Mouse (Mus musculus) layer of hippocampus, postnatal 10 days (tissue): Measurements from ENCODE around the gene Pank1. TPM values are rescaled to one million over a fixed set of nuclear protein-coding genes. Genes with fewer than 3 reads are reported as not detected.

Experiments used
- DNase-seq, 2 experiments: peaks; one replicate each; pipeline ENCODE4 v3.0.0; 2021; ENCODE audit warnings: low spot score in 2 of 2
- total RNA-seq, 2 experiments: library from RNA; stranded (reverse); gene quantifications; 2 replicates each; pipeline ENCODE4 v1.2.3; 2021

The Pank1 gene
- total RNA-seq, 2 experiments from 2014 or later, result 18.4 to 18.7 TPM

- no peak for DNase-seq
Measured at GRCm38 (mm10) chr19:34881160-34881559, 1.9 kb upstream of the Pank1 start.

GRCm38 (mm10) chr19:34879624-34880023, 369 bp upstream of the Pank1 start:
- peak in 1 of 2 experiments; percentile 15 for DNase-seq

GRCm38 (mm10) chr19:34877898-34878602, 1.2 kb downstream of the Pank1 start:
- peak; percentile 79 to 84 for DNase-seq

GRCm38 (mm10) chr19:34876676-34877075, 2.6 kb downstream of the Pank1 start:
- no peak for DNase-seq

DNA sequence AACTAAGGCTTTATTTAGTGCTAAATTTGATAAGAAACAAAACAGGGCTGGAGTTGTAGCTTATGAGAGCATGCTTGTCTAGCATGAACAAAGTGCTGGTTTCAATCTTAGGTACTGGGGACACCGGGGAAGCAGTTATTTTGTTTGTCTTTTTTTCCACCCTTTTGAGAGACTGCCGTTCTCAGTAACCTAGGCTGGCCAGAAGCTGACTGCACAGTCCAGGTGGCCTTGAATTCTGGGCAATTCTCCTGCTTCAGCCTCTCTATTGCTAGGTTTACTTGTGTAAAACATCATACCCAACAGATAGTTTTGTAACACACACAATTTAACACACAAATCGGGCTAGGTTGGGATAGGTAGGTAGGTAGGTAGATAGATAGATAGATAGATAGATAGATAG, 9.9 kb downstream of the Pank1 start:
- no peak for DNase-seq

DNA sequence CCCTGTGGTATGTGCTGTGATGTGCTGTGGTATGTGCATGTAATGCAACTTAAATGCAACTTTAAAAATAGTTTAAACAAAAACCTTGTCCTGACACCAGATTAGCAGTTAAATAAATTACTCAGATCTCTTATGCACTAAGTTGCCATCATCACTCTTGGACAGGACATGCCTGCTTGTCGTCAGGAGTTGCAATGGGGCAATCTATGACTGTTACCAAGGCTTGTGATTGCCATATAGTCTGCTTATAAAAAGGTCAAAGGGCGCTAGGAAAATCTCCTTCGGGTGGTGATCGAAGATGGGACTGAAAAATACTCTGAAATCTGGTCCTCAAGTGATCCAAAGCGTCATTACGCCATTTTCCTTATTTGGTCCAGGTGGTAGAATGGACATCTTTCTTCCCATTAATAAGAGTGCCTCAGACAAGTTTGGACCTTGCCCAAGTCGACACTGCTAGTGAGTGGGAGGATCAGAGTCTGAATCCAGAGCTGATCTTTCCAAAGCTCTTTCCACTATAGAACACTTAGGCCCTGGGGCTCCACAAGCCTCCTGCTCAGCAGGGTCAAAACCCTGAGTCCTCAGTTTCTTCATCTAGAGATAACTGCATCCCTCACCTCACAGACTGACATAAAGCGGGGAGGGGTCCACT, 11.0 kb downstream of the Pank1 start:
- DNase-seq, result no peak

DNA sequence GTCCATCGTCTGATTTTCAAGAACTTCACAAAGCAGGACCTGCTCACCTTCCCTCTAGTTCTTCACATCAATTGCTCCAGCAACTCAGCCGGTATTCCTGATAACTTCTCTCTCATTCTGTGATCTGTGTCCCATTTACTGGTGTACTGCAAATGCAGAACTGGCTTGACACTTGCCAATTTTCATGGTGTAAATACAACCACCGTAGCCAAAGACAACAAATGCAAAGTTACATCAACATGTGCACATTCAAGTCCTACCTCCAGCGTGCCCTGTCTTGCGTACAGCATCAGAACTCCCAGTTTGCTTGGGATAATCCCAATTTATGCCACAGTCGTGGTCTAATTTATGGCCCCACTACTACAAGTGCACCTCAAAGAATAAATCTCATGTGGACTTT, 15.5 kb downstream of the Pank1 start:
- DNase-seq, result no peak

DNA sequence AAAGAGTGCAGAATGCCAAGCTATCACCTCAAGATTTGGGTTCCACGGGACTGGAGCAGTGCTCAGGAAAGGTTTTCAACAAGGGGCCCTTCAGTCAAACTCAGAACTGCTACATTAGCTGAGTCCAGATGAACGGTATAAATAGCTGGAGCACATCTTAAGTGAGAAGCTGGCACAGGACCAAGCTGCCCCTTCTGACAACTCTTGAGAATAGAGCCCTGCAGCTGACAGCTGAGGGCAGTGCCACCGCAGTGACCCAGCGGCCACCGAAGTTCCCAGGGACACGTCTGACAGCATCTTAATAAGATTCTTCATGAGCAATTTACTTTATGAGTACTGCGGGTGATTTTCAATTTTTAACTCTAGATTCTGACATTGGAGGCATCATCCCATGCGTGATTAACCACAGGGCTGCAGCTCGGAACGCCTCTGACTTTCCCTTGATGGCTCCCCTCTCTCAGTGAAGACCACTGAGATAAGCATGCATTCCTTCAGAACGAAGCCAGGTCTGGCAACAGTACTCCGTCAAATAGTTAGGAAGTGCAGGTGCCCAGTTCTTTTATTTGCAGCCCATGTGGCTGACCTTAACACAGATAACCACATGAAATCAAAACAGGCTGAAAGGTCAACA, 23.1 kb downstream of the Pank1 start:
- DNase-seq, result peak; percentile 13 to 31

DNA sequence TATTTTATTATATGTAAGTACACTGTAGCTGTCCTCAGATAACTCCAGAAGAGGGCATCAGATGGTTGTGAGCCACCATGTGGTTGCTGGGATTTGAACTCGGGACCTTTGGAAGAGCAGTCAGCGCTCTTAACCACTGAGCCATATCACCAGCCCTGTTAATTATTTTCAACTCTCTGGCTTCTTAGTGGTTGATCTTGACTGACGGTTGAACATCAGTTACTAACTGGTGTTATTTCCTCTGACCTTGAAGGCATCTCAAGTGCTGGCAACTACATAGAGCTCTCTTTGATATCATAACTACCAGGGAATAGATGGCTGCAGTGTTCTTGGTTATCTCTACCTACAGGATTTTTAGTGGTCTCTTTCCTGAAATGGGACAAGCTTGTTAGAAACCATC, 28.1 kb downstream of the Pank1 start:
- no peak for DNase-seq

DNA sequence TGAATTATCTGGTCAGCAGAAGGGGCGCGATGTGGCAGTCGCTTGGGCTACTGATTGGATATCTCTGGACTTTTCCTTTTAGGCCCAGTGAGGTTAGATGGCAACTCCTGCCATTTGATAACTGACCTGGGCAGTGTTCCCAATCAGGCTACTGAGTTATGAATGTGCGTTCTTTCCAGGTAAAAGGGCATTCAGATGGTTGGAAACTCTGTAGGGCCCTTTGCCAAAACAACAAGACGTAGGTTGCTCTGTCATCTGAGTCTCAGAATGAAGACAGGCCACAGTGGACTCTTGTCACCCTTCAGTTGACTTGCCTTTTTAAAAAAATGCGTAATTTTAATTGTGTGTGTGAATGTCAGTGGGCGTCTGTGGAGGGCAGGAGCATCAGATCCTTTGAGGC, 29.8 kb downstream of the Pank1 start:
- DNase-seq, result no peak

DNA sequence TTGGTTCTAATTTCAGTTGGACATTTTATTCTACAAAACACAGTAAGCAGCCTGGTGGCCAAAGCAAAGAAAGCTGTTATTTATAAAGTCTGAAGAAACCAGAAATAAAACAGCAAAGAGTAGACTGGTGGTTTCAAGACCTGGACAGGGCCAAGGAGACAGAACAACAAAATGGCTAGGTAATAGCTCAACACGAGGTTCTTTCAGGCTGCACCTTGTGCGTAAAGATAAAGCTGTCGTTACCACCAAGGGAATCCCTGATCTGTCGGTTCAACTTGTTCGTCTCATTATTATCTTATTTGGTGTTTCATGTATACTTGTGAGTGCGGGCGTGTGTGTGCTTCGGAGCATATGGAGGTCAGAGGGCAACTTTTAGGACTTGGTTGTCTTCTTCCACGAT, 31.1 kb downstream of the Pank1 start:
- no peak for DNase-seq

GRCm38 (mm10) chr19:34847103-34847502, 32.2 kb downstream of the Pank1 start:
- DNase-seq, result no peak

DNA sequence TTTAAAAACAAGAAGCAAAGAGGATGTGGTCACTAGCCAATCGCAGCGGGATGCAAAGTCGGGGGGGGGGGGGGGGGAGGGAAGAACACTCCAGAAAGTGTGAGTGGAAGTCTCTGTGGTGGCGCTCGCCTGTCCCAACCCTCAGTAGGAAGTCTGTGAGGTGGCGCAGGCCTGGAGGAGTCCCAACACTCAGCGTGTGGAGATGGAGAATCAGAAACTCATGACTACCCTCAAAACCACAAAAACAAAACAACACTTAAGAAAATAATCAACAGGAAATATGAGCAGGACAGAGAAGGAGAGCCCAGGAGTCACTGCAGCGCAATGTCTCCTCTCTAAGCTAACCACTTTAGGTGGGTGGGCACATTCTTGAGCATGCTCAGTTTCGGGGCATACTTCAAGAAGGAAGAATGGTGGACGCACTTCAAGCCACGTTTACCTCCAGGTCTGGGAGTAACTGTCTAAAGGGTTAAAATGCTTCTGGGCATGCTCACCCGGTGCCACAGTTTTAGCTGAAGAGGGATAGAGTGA, 32.7 kb downstream of the Pank1 start:
- DNase-seq, result no peak

DNA sequence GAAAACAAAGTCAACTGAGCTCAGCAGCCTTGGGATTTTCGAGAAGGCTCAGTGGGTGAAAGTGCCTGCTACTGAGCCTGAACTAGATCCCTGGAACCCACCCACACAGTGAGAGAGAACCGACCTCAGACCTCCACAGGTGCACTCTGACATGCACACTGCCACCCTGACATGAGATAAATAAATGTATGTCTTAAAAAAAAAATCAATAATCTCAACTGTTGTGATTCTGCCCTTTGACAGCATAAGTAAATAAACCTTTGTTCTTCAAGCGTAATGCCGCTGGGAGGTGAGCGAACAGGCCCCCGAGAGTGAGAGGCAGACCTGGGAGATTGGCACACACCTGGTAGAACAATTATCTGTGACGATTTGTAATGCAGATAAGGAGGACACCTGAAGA, 33.2 kb downstream of the Pank1 start:
- no peak for DNase-seq

GRCm38 (mm10) chr19:34845331-34845730, 33.9 kb downstream of the Pank1 start:
- no peak for DNase-seq

GRCm38 (mm10) chr19:34844760-34845159, 34.5 kb downstream of the Pank1 start:
- DNase-seq, result no peak

GRCm38 (mm10) chr19:34844047-34844446, 35.2 kb downstream of the Pank1 start:
- no peak for DNase-seq

DNA sequence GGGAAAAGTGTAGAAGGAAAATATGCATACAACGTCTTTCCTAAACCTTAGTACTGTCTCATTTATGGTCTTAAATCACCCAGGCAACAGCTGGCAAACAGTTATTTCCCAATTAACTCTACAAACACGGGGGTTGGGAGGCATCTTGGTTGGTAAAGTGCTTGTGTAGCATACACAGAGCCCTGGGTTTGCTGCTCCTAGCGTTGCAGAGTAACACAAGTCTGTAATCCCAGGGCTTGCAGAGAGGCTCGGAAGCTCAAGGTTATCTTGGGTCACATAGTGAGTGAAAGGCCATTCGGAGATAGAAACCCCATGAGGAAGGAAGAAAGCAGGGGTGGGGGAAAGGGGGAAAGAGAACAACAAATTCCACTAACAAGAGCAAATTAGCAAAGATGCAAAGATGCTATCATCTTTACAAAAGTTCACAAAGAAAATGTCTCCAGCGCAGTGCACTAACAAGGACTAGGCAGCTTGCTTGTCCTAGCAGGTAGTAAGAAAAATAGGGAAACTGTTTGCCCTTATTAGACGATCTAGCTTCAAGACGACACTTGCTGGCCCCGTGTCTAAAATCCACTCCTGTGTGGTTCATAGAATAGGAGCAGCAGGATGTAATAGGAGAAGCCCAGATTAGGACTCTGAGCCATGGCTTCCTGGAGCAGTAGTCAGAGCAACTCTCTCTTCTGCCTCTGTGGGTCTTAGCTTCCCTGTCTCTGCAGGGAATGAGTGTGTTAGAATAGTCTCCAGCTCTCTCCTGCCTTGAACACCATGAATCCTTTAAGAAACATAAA, 37.3 kb downstream of the Pank1 start:
- DNase-seq, result no peak

- no peak for DNase-seq
Measured at GRCm38 (mm10) chr19:34838624-34839023, 40.6 kb downstream of the Pank1 start.

DNA sequence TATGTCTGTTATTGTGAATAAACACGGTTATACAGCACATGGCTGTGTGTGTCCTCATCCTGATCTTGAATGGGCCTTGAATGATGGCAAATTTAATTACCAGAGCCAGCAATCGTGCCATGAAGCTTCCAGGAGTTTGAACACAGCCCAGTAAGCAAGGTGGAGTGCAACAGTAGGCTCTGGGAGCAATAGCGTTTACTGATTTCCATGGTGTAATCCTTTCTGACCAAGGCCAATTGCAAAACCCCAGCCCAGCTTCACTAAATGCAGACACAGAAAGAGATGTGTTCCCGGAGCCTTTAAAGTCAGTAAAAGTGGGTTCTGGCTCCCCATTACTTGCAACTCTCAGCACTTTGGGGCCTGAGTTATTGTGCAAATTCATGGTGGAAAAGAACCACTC, 47.6 kb downstream of the Pank1 start:
- DNase-seq, result no peak

DNA sequence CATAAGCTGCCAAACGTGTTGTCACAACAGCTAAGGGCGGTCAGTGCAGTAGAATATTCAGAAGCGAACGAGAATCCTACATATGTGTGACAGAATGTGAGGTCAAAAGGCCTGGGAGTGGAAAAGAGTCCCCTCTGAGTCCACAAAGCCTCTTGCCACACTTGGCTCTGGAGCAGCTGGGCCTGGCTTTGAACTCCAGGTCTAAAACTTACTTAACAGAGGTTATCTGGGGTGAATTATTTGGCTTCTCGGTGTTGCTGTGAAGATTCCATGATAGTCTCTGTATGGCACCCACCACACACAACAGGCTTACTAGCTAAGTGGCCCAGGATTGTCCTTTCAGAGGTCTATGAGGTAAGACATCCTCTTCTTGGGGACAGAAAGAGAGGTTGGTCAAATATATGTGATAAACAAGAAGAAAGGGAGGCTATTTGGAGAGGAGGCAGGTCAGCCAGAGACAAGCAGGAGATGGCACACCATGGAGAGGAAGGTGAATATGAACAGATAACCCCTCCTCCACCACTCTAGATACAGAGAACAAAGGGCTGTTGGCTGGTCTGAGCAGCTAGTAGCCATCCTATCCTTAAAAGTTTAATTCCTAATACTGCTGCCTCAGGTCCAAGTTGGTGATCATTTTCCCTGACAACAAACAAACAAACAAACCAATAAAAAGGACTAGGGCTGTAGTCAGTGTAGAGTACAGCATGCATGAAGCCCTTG, 51.2 kb downstream of the Pank1 start:
- no peak for DNase-seq
